Mouse (Mus musculus) adrenal gland, postnatal 4 days (tissue): ENCODE measurements around the gene Sept5. TPM values are rescaled to one million over a fixed set of nuclear protein-coding genes. Genes with fewer than 3 reads are reported as not detected.

Experiments used
- DNase-seq, 2 experiments: peaks; one replicate each; pipeline ENCODE4 v3.0.0; 2021 to 2022; ENCODE audit warnings: low spot score in 2 of 2, mixed read lengths in 2 of 2
- total RNA-seq, 2 experiments: library from RNA; stranded (reverse); gene quantifications; 2 replicates each; pipeline ENCODE4 v1.2.3; 2021

The Sept5 gene
- total RNA-seq, 2 experiments from 2014 or later = 18.9 to 28.7 TPM

GRCm38 (mm10) chr16:18632816-18633215 is 3.1 kb upstream of the Sept5 start:
- DNase-seq = no peak

- DNase-seq = no peak
These were observed 2.3 kb upstream of the Sept5 start for GRCm38 (mm10) chr16:18632059-18632458.

GRCm38 (mm10) chr16:18631141-18631540 is 1.4 kb upstream of the Sept5 start:
- no peak for DNase-seq

- no peak for DNase-seq
These were observed 537 bp upstream of the Sept5 start for GRCm38 (mm10) chr16:18630291-18630690.

- DNase-seq = no peak
These were observed 810 bp downstream of the Sept5 start for GRCm38 (mm10) chr16:18628948-18629340.

- DNase-seq = no peak
These were observed 1.4 kb downstream of the Sept5 start for GRCm38 (mm10) chr16:18628206-18628947.

- DNase-seq = no peak
These were observed 2.6 kb downstream of the Sept5 start for GRCm38 (mm10) chr16:18627163-18627562.

- peak; percentile 70 to 81 for DNase-seq
These were observed 3.3 kb downstream of the Sept5 start, which contains the start of gene Gm49601 for GRCm38 (mm10) chr16:18626376-18626878. Gm49601 (minus strand) TSS chr16:18626427.

- no peak for DNase-seq
These were observed 3.9 kb downstream of the Sept5 start for GRCm38 (mm10) chr16:18625791-18626311.

- DNase-seq = no peak
These were observed 4.7 kb downstream of the Sept5 start for GRCm38 (mm10) chr16:18625097-18625496.

- DNase-seq = no peak
These were observed 5.1 kb downstream of the Sept5 start for GRCm38 (mm10) chr16:18624641-18625040.

GRCm38 (mm10) chr16:18623751-18624540 is 5.8 kb downstream of the Sept5 start:
- DNase-seq = no peak

GRCm38 (mm10) chr16:18622916-18623750 is 6.6 kb downstream of the Sept5 start:
- no peak for DNase-seq

GRCm38 (mm10) chr16:18622019-18622418 is 7.7 kb downstream of the Sept5 start, which contains the start of gene Gp1bb:
Gp1bb (minus strand) TSS chr16:18622403.
- no peak for DNase-seq

- no peak for DNase-seq
These were observed 8.3 kb downstream of the Sept5 start for GRCm38 (mm10) chr16:18621362-18622001.

GRCm38 (mm10) chr16:18620601-18621361 is 9.0 kb downstream of the Sept5 start:
- DNase-seq = no peak

- DNase-seq = no peak
These were observed 9.6 kb downstream of the Sept5 start for GRCm38 (mm10) chr16:18620201-18620600.

- no peak for DNase-seq
These were observed 10.6 kb downstream of the Sept5 start for GRCm38 (mm10) chr16:18619110-18619509.

- DNase-seq = no peak
These were observed 11.5 kb downstream of the Sept5 start for GRCm38 (mm10) chr16:18618297-18618696.
